ENCODE assay signal across 8 mouse cellular contexts in genomic region chr11:78536690-78537084, GRCm38 (mm10). TPM values are rescaled to one million over a fixed set of nuclear protein-coding genes. Genes with fewer than 3 reads are reported as not detected.
DNase-seq lines count a peak whose midpoint lies in the region; ATAC-seq and TF ChIP-seq lines count a peak whose summit lies in the region.

No protein-coding gene starts in this region.

- TF ChIP-seq POLR2A in liver, adult 2 months (IDR thresholded peaks at IDR 0.05; ENCODE audit: extremely low read depth, insufficient read depth, low read length) = no peak

- peak overlapping the region; percentile 59 for H3K4me2 ChIP-seq in embryonic facial prominence, embryonic 12.5 days (replicated peaks)
- H3K4me2 ChIP-seq in intestine, embryonic 15.5 days (replicated peaks) = peak overlapping the region; percentile 71
- H3K4me2 ChIP-seq in neural tube, embryonic 12.5 days (replicated peaks) = peak overlapping the region; percentile 86

- TF ChIP-seq CTCF in liver, adult 2 months (IDR thresholded peaks at IDR 0.05; ENCODE audit: low read depth, low read length) = no peak

- H3K4me3 ChIP-seq in liver, adult 2 months (ENCODE audit: insufficient read depth, low read depth, low read length) = peak overlapping the region; percentile 86
- peak overlapping the region; percentile 62 for H3K4me3 ChIP-seq in embryonic facial prominence, embryonic 12.5 days
- H3K4me3 ChIP-seq in intestine, embryonic 15.5 days (replicated peaks) = peak overlapping the region; percentile 82
- H3K4me3 ChIP-seq in neural tube, embryonic 12.5 days = peak overlapping the region; percentile 74

- H3K79me2 ChIP-seq in liver, adult 2 months (ENCODE audit: control insufficient read depth, insufficient read depth, low read length) = peaks cover 15% of the 10 kb centered on the region; the same call in 1 of the 2 replicates

- peaks cover 11% of the 10 kb centered on the region for H3K4me1 ChIP-seq in liver, adult 2 months (ENCODE audit: control insufficient read depth, insufficient read depth, low read length)
- H3K4me1 ChIP-seq in embryonic facial prominence, embryonic 12.5 days = peaks cover 21% of the 10 kb centered on the region
- peaks cover 23% of the 10 kb centered on the region; the same call in 1 of the 2 replicates for H3K4me1 ChIP-seq in intestine, embryonic 15.5 days (replicated peaks)
- H3K4me1 ChIP-seq in neural tube, embryonic 12.5 days = peaks cover 21% of the 10 kb centered on the region

- DNase-seq in liver, adult 2 months (ENCODE audit: extremely low read depth, low read depth, low spot score) = no peak
- no peak for DNase-seq in liver
- no peak for DNase-seq in cerebellum, adult 18-20 months
- no peak for DNase-seq in left cerebral cortex, adult 11 months (ENCODE audit: low spot score)
- no peak for DNase-seq in thymus, postnatal 0 days (ENCODE audit: low spot score)

- H3K9ac ChIP-seq in liver, adult 2 months (ENCODE audit: low read depth, low read length) = peak overlapping the region; percentile 87
- H3K9ac ChIP-seq in embryonic facial prominence, embryonic 12.5 days = peak overlapping the region; percentile 67
- peak overlapping the region; percentile 65 for H3K9ac ChIP-seq in intestine, embryonic 15.5 days
- peak overlapping the region; percentile 79 for H3K9ac ChIP-seq in neural tube, embryonic 12.5 days

- under 1% methylated on average over 14 of the region's 14 CpGs for WGBS in liver, adult 2 months
- 2% methylated on average over 14 of the region's 14 CpGs for WGBS in embryonic facial prominence, embryonic 12.5 days
- 1% methylated on average over 14 of the region's 14 CpGs for WGBS in intestine, embryonic 15.5 days
- 4% methylated on average over 14 of the region's 14 CpGs for WGBS in neural tube, embryonic 12.5 days

- H3K36me3 ChIP-seq in liver, adult 2 months (ENCODE audit: control insufficient read depth, insufficient read depth, low read length) = peaks cover 19% of the 10 kb centered on the region
- H3K36me3 ChIP-seq in embryonic facial prominence, embryonic 12.5 days = peaks cover 29% of the 10 kb centered on the region
- peaks cover 10% of the 10 kb centered on the region; the same call in 1 of the 2 replicates for H3K36me3 ChIP-seq in intestine, embryonic 15.5 days
- peaks cover 32% of the 10 kb centered on the region for H3K36me3 ChIP-seq in neural tube, embryonic 12.5 days

- peak overlapping the region; percentile 76 for H3K27ac ChIP-seq in liver, adult 2 months (replicated peaks; ENCODE audit: insufficient read depth, low read depth, low read length)
- H3K27ac ChIP-seq in embryonic facial prominence, embryonic 12.5 days = peak overlapping the region; percentile 75
- H3K27ac ChIP-seq in intestine, embryonic 15.5 days = peak overlapping the region; percentile 78
- H3K27ac ChIP-seq in neural tube, embryonic 12.5 days = no peak overlapping the region

- no peaks in the 10 kb centered on the region for H3K9me3 ChIP-seq in embryonic facial prominence, embryonic 12.5 days
- no peaks in the 10 kb centered on the region for H3K9me3 ChIP-seq in intestine, embryonic 15.5 days
- H3K9me3 ChIP-seq in neural tube, embryonic 12.5 days = no peaks in the 10 kb centered on the region

- no peaks in the 10 kb centered on the region for H3K27me3 ChIP-seq in liver, adult 2 months (ENCODE audit: control insufficient read depth, insufficient read depth, low read length)
- H3K27me3 ChIP-seq in embryonic facial prominence, embryonic 12.5 days = no peaks in the 10 kb centered on the region
- H3K27me3 ChIP-seq in intestine, embryonic 15.5 days (replicated peaks) = no peaks in the 10 kb centered on the region
- no peaks in the 10 kb centered on the region for H3K27me3 ChIP-seq in neural tube, embryonic 12.5 days (replicated peaks)

- ATAC-seq in embryonic facial prominence, embryonic 12.5 days (ENCODE audit: insufficient number of reproducible peaks, insufficient read depth, low FRiP score, low TSS enrichment) = no peak
- ATAC-seq in intestine, embryonic 15.5 days = peak; percentile 5; the same call in 1 of the 2 replicates
- ATAC-seq in neural tube, embryonic 12.5 days (ENCODE audit: low FRiP score, low read depth) = no peak

RNA-seq across cellular contexts. Expression of gene Ift20, which starts 0.5 kb away (rescaled TPM):
- 107 and 120 TPM in 2 replicates for total RNA-seq in liver, adult 2 months (2014; rRNA removed)
- 80.7 and 84.2 TPM in 2 replicates for polyA plus RNA-seq in liver, adult 2 months (2012; rRNA removed)
- 136 and 139 TPM in 2 replicates for polyA plus RNA-seq in embryonic facial prominence, embryonic 12.5 days (2016; fragmentation: Nextera tagmentation; extraction: Ambion mirVana)
- polyA plus RNA-seq in intestine, embryonic 15.5 days (2015; fragmentation: Nextera tagmentation; extraction: Ambion mirVana) = 126 and 137 TPM in 2 replicates
- polyA plus RNA-seq in neural tube, embryonic 12.5 days (2016; fragmentation: Nextera tagmentation; extraction: Ambion mirVana) = 102 and 110 TPM in 2 replicates
- 151 and 161 TPM in 2 replicates for polyA plus RNA-seq in thymus, postnatal 0 days (2015; fragmentation: Nextera tagmentation; extraction: Ambion mirVana)

RNA-seq across cellular contexts. Expression of gene Tnfaip1, which starts 0.6 kb away (rescaled TPM):
- total RNA-seq in liver, adult 2 months (2014; rRNA removed) = 11.5 and 14.4 TPM in 2 replicates
- 13.9 and 16.7 TPM in 2 replicates for polyA plus RNA-seq in liver, adult 2 months (2012; rRNA removed)
- polyA plus RNA-seq in embryonic facial prominence, embryonic 12.5 days (2016; fragmentation: Nextera tagmentation; extraction: Ambion mirVana) = 78.2 and 82.2 TPM in 2 replicates
- polyA plus RNA-seq in intestine, embryonic 15.5 days (2015; fragmentation: Nextera tagmentation; extraction: Ambion mirVana) = 81.2 and 82.2 TPM in 2 replicates
- 53.5 and 58.0 TPM in 2 replicates for polyA plus RNA-seq in neural tube, embryonic 12.5 days (2016; fragmentation: Nextera tagmentation; extraction: Ambion mirVana)
- 17.9 and 18.3 TPM in 2 replicates for polyA plus RNA-seq in thymus, postnatal 0 days (2015; fragmentation: Nextera tagmentation; extraction: Ambion mirVana)

RNA-seq across cellular contexts. Expression of gene Tmem97, which starts 13.9 kb away (rescaled TPM):
- 102 and 123 TPM in 2 replicates for total RNA-seq in liver, adult 2 months (2014; rRNA removed)
- polyA plus RNA-seq in liver, adult 2 months (2012; rRNA removed) = 76.5 and 91.6 TPM in 2 replicates
- polyA plus RNA-seq in embryonic facial prominence, embryonic 12.5 days (2016; fragmentation: Nextera tagmentation; extraction: Ambion mirVana) = 55.9 and 56.0 TPM in 2 replicates
- 182 and 269 TPM in 2 replicates for polyA plus RNA-seq in intestine, embryonic 15.5 days (2015; fragmentation: Nextera tagmentation; extraction: Ambion mirVana)
- polyA plus RNA-seq in neural tube, embryonic 12.5 days (2016; fragmentation: Nextera tagmentation; extraction: Ambion mirVana) = 39.5 and 40.7 TPM in 2 replicates
- 59.1 and 68.2 TPM in 2 replicates for polyA plus RNA-seq in thymus, postnatal 0 days (2015; fragmentation: Nextera tagmentation; extraction: Ambion mirVana)

RNA-seq across cellular contexts. Expression of gene Poldip2, which starts 24.7 kb away (rescaled TPM):
- 63.5 and 67.5 TPM in 2 replicates for total RNA-seq in liver, adult 2 months (2014; rRNA removed)
- 77.6 and 80.9 TPM in 2 replicates for polyA plus RNA-seq in liver, adult 2 months (2012; rRNA removed)
- polyA plus RNA-seq in embryonic facial prominence, embryonic 12.5 days (2016; fragmentation: Nextera tagmentation; extraction: Ambion mirVana) = 180 and 183 TPM in 2 replicates
- polyA plus RNA-seq in intestine, embryonic 15.5 days (2015; fragmentation: Nextera tagmentation; extraction: Ambion mirVana) = 147 and 149 TPM in 2 replicates
- polyA plus RNA-seq in neural tube, embryonic 12.5 days (2016; fragmentation: Nextera tagmentation; extraction: Ambion mirVana) = 184 and 186 TPM in 2 replicates
- polyA plus RNA-seq in thymus, postnatal 0 days (2015; fragmentation: Nextera tagmentation; extraction: Ambion mirVana) = 90.1 and 95.8 TPM in 2 replicates

RNA-seq across cellular contexts. Expression of gene Tmem199, which starts 24.7 kb away (rescaled TPM):
- 7.7 and 10.8 TPM in 2 replicates for total RNA-seq in liver, adult 2 months (2014; rRNA removed)
- polyA plus RNA-seq in liver, adult 2 months (2012; rRNA removed) = 5.9 and 6.1 TPM in 2 replicates
- 53.4 and 60.7 TPM in 2 replicates for polyA plus RNA-seq in embryonic facial prominence, embryonic 12.5 days (2016; fragmentation: Nextera tagmentation; extraction: Ambion mirVana)
- 54.1 and 56.9 TPM in 2 replicates for polyA plus RNA-seq in intestine, embryonic 15.5 days (2015; fragmentation: Nextera tagmentation; extraction: Ambion mirVana)
- polyA plus RNA-seq in neural tube, embryonic 12.5 days (2016; fragmentation: Nextera tagmentation; extraction: Ambion mirVana) = 88.4 and 93.1 TPM in 2 replicates
- 53.6 and 54.2 TPM in 2 replicates for polyA plus RNA-seq in thymus, postnatal 0 days (2015; fragmentation: Nextera tagmentation; extraction: Ambion mirVana)
